Mouse (Mus musculus) cerebellum, adult 2 months (tissue): Measurements from ENCODE around the gene Defa23. TPM values are rescaled to one million over a fixed set of nuclear protein-coding genes. Genes with fewer than 3 reads are reported as not detected.
"Not testable (repeated sequence)": the region's sequence is repeated elsewhere in the genome, so short reads cannot be mapped to it uniquely, and the experiment has no call there.

Experiments used
- DNase-seq, 2 experiments: peaks; one replicate each; pipeline ENCODE4 v3.0.0; 2021
- H3K27ac ChIP-seq: fragments of 200-500 bp; 2 replicates; pipeline ENCODE4 v1.5.1; 2012; ENCODE audit warnings: low read length, control low read depth, inconsistent platforms; ENCODE audit not compliant: insufficient read depth
- H3K27me3 ChIP-seq: fragments of 200-500 bp; 2 replicates; pipeline ENCODE4 v1.6.1; 2012; ENCODE audit warnings: inconsistent platforms, mild to moderate bottlenecking, low read length, moderate library complexity; ENCODE audit not compliant: control insufficient read depth, insufficient read depth
- H3K4me1 ChIP-seq: fragments of 200-500 bp; 2 replicates; pipeline ENCODE4 v1.6.1; 2011; ENCODE audit warnings: low read length; ENCODE audit not compliant: control insufficient read depth, insufficient read depth
- H3K4me3 ChIP-seq: fragments of 200-500 bp; replicated peaks from 2 replicates; pipeline ENCODE3; 2011; ENCODE audit warnings: mild to moderate bottlenecking, low read depth, low read length, control low read depth; ENCODE audit not compliant: insufficient read depth
- CTCF ChIP-seq: fragments of 200-500 bp; IDR thresholded peaks from 2 replicates; pipeline ENCODE4 v1.5.1; 2011; ENCODE audit warnings: low read depth, mild to moderate bottlenecking, control low read depth, low read length, moderate library complexity, borderline replicate concordance; ENCODE audit not compliant: insufficient read depth
- POLR2A ChIP-seq: fragments of 200-500 bp; IDR thresholded peaks from 2 replicates; pipeline ENCODE4 v1.6.1; 2011; ENCODE audit warnings: low read length, control low read depth, borderline replicate concordance; ENCODE audit not compliant: insufficient read depth
- WGBS: fragments of 180-500 bp; shearing (Covaris S2); methylation state at CpG from one replicate; pipeline ENCODE4 v1.1.7; 2018; 5-methylcytosine and 5-hydroxymethylcytosine counted together
- polyA plus RNA-seq: library from polyadenylated mRNA; depleted of rRNA; stranded (reverse); fragments of >200 nt; gene quantifications from 2 replicates; pipeline ENCODE4 v1.2.3, GENCODE M21; 2012; rRNA removed

Defa23 gene
- polyA plus RNA-seq: not detected in 2 replicates

DNA sequence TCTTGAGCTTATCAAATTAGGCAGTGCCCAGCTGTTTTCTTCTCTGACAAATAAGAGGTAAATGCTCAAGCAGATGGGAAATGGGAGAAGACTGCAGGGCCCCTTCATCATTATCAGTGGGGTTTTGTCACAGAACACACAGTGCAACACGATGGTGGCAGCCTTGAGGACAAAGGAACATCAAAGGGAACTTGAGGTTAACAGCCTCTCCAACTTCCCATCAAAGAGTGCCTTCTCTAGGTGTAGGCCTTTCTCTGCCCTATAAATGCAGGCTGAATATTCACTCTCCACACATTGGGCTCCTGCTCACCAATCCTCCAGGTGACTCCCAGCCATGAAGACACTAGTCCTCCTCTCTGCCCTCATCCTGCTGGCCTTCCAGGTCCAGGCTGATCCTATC lies at the start of gene Defa23:
Gene Defa23, plus strand, starts transcription at position 301 of the 400 bp plus-strand sequence.
- not testable (repeated sequence) for H3K4me1 ChIP-seq, H3K27me3 ChIP-seq
- no CpG with 5 or more reads among the region's 1 CpGs for WGBS

DNA sequence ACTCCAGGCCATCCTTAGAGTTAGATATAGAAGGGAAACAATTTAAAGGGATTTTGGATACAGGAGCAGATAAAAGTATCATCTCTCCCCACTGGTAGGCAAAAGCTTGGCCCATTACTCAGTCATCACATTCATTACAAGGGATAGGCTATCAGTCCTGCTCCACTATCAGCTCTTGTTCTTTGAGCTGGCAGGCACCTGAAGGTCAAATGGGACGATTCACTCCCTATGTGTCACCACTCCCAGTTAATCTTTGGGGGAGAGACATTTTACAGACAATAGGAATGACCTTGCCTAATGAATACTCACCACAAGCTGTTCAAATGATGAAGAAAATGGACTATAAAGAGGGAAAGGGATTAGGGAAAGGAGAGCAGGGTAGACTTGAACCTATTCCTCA lies 48.0 kb upstream of the Defa23 start:
- TF ChIP-seq POLR2A (no peak), CTCF (no peak)
- Histone ChIP-seq H3K27me3 (no peaks in the 10 kb centered on the region), H3K4me1 (no peaks in the 10 kb centered on the region), H3K4me3 (no peak overlapping the region), H3K27ac (no peak overlapping the region)
- DNase-seq: no peak
- WGBS: 13% methylated on average over 1 of the region's 1 CpGs

More for the DNA sequence above, at the start of gene Defa23:
- not testable (repeated sequence) for H3K27ac ChIP-seq, DNase-seq, H3K4me3 ChIP-seq

DNA sequence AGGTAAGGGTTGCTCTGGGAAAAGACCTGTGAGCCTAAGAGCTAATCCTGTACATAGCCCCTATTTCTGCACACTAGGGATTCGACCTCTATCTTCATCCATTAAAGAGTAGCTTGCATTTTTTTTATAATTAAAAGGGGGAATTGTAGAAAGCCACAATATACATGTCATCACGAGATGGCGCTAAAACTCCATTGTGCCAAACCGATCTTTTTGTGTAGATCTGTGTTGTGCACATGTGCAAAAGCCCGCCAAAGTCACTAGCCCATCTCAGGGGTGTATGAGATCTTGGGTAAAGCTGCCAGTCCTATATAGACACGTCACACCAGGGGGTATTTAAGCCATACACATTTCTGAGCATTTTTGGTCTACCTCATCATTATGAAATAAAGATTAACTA lies 46.3 kb upstream of the Defa23 start:
- 42% methylated on average over 6 of the region's 6 CpGs for WGBS
- not testable (repeated sequence) for H3K4me3 ChIP-seq, DNase-seq, H3K27ac ChIP-seq, H3K27me3 ChIP-seq, H3K4me1 ChIP-seq

DNA sequence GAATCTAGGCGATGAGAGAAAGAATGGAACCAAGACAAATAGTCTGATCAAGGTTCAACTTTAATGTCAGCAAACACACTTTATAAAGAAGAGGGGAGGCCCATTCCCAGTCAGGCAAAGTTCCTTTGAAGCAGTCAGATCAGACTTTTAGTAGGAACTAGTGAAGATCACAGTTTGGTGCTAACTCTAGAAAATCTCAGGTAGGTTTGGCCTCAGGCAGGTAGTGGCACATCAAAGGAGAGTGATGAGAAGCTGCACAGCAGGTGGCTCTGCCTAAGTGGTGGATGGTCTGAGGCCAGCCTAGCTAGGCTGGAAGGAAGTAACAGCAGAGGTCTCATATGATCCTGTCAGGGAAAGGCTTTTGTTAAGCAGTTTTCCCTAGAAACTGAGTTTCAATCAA lies 44.3 kb upstream of the Defa23 start:
- WGBS: 80% methylated on average over 1 of the region's 1 CpGs
- H3K4me1 ChIP-seq, DNase-seq, H3K27me3 ChIP-seq, H3K4me3 ChIP-seq, H3K27ac ChIP-seq: not testable (repeated sequence)

DNA sequence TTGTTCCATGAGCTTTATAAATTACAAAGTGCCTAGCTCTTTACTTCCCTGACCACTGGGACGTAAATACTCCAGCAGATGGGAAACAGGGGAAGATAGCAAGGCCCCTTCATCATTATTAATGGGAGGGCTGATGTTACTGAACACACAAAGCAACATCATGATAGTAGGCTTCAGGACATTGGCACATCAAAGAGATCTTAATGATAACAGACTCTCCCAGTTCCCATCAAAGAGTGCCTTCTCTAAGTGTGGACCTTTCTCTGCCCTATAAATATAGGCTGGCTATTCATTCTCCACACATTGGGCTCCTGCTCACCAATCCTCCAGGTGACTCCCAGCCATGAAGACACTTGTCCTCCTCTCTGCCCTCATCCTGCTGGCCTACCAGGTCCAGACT lies 29.6 kb upstream of the Defa23 start, which contains the start of gene Defa21:
Gene Defa21, plus strand, starts transcription at position 301 of the 400 bp plus-strand sequence.
- DNase-seq, H3K27ac ChIP-seq, H3K4me1 ChIP-seq, H3K27me3 ChIP-seq, H3K4me3 ChIP-seq: not testable (repeated sequence)
- WGBS: no CpG with 5 or more reads among the region's 1 CpGs

DNA sequence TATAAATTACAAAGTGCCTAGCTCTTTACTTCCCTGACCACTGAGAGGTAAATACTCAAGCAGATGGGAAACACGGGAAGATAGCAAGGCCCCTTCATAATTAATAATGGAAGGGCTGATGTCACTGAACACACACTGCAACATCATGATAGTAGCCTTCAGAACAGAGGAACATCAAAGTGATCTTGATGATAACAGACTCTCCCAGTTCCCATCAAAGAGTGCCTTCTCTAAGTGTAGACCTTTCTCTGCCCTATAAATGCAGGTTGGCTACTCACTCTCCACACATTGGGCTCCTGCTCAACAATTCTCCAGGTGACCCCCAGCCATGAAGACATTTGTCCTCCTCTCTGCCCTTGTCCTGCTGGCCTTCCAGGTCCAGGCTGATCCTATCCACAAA lies 9.9 kb downstream of the Defa23 start, which contains the start of gene Defa35:
Gene Defa35, plus strand, starts transcription at position 301 of the 400 bp plus-strand sequence.
- H3K4me3 ChIP-seq, DNase-seq, H3K27ac ChIP-seq, H3K27me3 ChIP-seq, H3K4me1 ChIP-seq: not testable (repeated sequence)
- WGBS: 72% methylated on average over 1 of the region's 1 CpGs

DNA sequence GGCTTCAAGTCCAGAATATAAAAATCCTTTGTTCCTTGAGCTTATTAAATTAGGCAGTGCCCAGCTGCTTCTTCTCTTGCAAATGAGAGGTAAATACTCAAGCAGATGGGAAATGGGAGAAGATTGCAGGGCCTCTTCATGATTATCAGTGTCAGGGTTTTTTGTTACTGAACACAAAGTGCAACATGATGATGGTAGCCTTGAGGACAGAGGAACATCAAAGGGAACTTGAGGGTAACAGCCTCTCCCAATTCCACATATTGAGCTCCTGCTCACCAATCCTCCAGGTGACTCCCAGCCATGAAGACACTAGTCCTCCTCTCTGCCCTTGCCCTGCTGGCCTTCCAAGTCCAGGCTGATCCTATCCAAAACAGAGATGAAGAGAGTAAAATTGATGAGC lies 29.3 kb downstream of the Defa23 start, which contains the start of gene Defa25:
Gene Defa25, plus strand, starts transcription at position 301 of the 400 bp plus-strand sequence.
- not testable (repeated sequence) for H3K4me3 ChIP-seq, H3K27ac ChIP-seq, H3K4me1 ChIP-seq, DNase-seq, H3K27me3 ChIP-seq

DNA sequence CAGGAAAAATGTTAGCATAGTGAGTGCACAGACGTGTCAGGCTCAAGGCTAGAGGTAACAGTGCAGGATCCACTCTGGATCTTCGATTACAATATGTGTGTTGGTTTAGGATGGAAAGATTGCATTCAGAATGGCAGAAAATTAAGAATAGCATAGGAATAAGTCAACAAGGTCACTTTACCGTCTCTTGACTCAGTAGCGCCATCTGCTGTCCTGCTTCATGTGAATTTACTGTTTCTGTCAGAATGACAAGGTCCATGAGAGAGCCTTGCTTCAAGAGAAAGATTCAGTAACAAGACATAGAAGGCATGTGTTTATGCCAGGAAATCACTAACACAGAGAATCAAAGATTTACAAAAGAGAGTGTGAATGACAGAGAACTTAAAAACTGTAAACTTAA lies 38.3 kb downstream of the Defa23 start:
- Histone ChIP-seq H3K4me3 (no peak overlapping the region), H3K27ac (no peak overlapping the region), H3K27me3 (no peaks in the 10 kb centered on the region), H3K4me1 (no peaks in the 10 kb centered on the region)
- 35% methylated on average over 4 of the region's 4 CpGs for WGBS
- DNase-seq: no peak
- TF ChIP-seq POLR2A (no peak), CTCF (no peak)

DNA sequence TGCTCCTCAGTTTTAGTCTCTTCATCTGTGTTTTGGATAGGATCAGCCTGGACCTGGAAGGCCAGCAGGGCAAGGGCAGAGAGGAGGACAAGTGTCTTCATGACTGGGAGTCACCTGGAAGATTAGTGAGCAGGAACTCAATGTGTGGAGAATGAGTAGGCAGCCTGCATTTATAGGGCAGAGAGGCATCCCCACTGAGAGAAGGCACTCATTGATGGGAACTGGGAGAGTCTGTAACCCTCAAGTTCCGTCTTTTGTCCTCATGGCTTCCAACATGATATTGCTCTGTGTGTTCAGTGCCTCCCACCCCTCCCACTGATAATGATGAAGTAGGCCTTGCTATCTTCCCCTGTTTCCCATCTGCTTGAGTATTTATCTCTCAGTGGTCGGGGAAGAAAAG lies 41.1 kb downstream of the Defa23 start, which contains the start of gene Gm14851:
Gene Gm14851, minus strand, starts transcription at position 101 of the 400 bp plus-strand sequence.
- 100% methylated on average over 1 of the region's 2 CpGs for WGBS
- H3K4me1 ChIP-seq, H3K27me3 ChIP-seq, H3K27ac ChIP-seq, H3K4me3 ChIP-seq, DNase-seq: not testable (repeated sequence)

Other genes starting within 250 kb of the Defa23 start
- not detected in 2 replicates for gene Defb33, start 162.4 kb upstream of the Defa23 start, polyA plus RNA-seq
- gene Gm15056, start 152.4 kb upstream of the Defa23 start, polyA plus RNA-seq: not detected in 2 replicates
- not detected in 2 replicates for gene Gm6040, start 133.0 kb upstream of the Defa23 start, polyA plus RNA-seq
- gene AY761185, start 110.3 kb upstream of the Defa23 start, polyA plus RNA-seq: not detected in 2 replicates
- gene Defa21, start 29.5 kb upstream of the Defa23 start, polyA plus RNA-seq: not detected in 2 replicates
- not detected in 2 replicates for gene Defa35, start 10.0 kb downstream of the Defa23 start, polyA plus RNA-seq
- not detected in 2 replicates for gene Defa25, start 29.4 kb downstream of the Defa23 start, polyA plus RNA-seq
- not detected in 2 replicates for gene Gm14851, start 41.0 kb downstream of the Defa23 start, polyA plus RNA-seq
- not detected in 2 replicates for gene Defa30, start 79.6 kb downstream of the Defa23 start, polyA plus RNA-seq
- not detected in 2 replicates for gene Defa22, start 107.2 kb downstream of the Defa23 start, polyA plus RNA-seq
- not detected in 2 replicates for gene Defa31, start 136.6 kb downstream of the Defa23 start, polyA plus RNA-seq
- not detected in 2 replicates for gene Gm15293, start 146.5 kb downstream of the Defa23 start, polyA plus RNA-seq
- not detected in 2 replicates for gene Gm15292, start 194.7 kb downstream of the Defa23 start, polyA plus RNA-seq